Mouse (Mus musculus) left cerebral cortex, postnatal 36 days (tissue): ENCODE measurements at regions not wholly inside any gene's neighbourhood (a gene's known extent, or its start where the extent isn't known, plus 50 kb on each side); places are given as distances from the start of the nearest gene placed in this dataset.

Experiments
- DNase-seq, 2 experiments: peaks; one replicate each; pipeline ENCODE4 v3.0.0; 2021 to 2022; ENCODE audit warnings: low spot score in 2 of 2, mixed read lengths in 1 of 2
- intact Hi-C: fragments of 180-260 bp; cut with DNase I; formaldehyde crosslinking; loops from one replicate; pipeline ENCODE4 v1.15.1; 2025

DNA sequence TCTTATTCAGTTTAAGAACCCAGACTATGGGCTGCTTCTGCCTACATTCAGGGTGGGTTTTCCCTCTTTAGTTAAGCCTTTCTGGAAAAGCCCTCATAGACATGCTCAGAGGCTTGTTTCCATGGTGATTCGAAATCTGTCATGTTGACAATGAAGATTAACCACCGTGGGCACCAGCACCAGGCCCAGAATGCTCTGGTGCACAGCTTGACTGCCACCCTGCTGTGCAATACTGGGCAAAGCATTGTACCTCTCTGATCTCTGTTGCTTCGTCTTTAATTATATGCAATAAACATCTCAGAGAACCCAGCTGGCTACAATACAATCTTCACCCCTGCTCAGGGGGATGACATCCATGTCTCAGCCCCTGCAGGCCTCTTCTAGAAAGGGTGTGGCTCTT lies 96.4 kb downstream of the Chst1 start:
- DNase-seq = no peak
- intact Hi-C loops = loop anchor here (5.0 kb wide), 1 partner anchor 116 kb away; no protein-coding TSS in a partner anchor

DNA sequence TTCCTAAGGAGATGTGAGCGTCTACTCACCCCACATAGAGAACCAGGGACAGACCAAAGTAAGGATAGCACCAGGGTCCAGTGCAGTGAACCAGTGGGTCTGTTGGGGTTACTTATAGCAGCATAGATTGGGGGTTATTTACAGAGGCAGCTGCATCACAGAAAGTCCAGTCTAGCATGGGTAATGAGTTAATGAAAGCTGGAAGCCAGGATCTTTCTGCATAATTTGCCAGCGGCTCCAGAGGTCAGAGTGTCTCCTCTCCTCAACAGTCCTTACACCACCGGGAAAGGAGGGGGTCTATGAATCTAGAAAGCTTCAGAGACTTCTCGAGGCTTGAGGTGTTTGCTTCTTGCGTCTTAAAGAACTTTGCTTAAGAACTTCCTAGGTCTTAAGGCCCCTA lies 98.2 kb downstream of the Chst1 start:
- DNase-seq = no peak
- intact Hi-C loops = loop anchor here (5.0 kb wide), 1 partner anchor 115 kb away; no protein-coding TSS in a partner anchor

DNA sequence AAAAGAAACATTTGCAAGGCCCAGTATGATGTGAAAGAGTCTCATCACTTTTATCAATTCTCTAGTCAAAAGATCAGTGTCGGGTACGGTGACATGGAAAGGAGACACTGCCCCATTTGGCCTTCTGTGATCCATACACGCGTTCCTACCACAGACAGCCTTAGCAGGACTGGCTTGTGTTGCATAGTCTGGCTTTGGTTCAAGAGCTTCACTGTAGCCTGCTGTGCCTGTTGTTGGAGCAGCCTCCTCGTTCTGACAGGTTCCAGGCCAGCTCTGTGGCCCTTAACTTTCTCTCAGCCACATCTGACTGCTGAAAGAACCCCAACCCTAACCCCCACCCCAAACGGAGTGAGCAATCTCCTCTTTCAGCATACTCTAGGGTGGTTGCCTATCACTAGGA lies 99.9 kb downstream of the Chst1 start:
- no peak for DNase-seq
- intact Hi-C loops = loop anchor here (5.0 kb wide), 1 partner anchor 113 kb away; no protein-coding TSS in a partner anchor

DNA sequence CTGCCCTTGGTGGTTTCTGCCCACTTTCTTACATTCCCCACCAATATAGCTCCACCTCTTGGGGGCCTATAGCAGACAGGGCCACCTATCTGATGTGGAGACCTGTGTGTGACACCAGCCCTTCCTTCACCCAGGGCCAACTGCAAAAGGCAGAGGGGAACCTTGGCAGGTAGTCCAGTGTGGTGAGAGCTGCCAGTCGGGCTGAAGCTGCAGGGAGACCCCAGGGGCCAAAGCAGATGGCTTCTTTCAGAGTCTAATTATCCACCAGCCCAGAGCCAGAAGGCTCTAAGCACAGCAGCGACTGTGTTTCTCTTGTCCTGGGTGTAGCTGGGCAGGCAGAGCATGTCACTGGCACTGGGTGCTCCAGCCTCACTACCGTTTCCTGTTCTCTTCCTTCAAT lies 104.5 kb downstream of the Chst1 start:
- intact Hi-C loops = no loop called here
- peak in 1 of 2 experiments; percentile 2 for DNase-seq

DNA sequence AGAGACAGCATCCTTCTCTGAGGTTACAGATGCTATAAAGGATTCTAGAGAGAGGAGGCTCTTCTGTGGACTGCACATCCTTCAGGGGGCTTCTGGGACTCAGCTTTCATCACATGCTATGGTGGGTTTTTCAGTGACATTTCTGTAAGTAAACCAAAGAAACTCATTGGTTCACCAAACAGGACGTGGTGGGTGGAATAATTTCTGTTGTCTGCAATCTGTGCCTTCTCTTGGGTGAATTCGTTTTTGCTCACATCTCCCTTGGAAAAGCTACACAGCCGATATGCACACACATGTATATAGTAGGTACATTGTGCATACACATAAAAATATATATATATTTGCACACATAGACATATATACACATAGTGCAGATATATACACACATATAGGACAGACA lies 110.2 kb downstream of the Chst1 start:
- no peak for DNase-seq
- intact Hi-C loops = no loop called here

DNA sequence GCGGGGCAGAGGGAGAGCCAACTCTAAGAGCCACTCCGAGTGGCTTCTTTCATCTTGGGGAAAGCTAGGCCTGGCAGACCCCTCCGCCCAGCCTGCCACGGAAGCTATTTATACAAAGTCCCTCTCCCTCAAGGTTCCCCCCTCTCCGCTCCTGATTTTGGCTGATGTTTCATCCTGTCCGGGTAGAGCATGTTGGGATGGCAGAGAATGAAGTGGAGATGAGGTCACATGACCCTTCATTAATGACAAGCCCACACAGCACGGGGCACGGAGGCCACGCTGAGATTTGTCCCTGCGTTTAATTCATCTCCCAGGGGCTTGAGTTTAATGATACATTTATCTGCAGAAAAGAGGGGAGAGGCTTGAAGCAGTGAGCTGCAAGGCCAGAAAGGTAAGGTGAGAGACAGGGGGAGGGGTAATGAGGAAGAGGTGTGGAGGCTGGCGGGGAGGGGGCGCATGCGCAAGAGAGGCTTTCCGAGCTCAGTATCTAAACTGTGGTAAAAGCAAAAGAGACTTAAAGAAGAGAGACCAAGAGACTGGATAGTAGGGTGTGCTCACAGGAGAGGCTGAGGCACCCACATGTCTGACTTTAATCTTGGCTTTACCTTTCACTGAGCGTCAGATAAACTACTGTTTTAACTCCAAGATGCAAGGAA lies 111.7 kb downstream of the Chst1 start:
- intact Hi-C loops = no loop called here
- no peak for DNase-seq

DNA sequence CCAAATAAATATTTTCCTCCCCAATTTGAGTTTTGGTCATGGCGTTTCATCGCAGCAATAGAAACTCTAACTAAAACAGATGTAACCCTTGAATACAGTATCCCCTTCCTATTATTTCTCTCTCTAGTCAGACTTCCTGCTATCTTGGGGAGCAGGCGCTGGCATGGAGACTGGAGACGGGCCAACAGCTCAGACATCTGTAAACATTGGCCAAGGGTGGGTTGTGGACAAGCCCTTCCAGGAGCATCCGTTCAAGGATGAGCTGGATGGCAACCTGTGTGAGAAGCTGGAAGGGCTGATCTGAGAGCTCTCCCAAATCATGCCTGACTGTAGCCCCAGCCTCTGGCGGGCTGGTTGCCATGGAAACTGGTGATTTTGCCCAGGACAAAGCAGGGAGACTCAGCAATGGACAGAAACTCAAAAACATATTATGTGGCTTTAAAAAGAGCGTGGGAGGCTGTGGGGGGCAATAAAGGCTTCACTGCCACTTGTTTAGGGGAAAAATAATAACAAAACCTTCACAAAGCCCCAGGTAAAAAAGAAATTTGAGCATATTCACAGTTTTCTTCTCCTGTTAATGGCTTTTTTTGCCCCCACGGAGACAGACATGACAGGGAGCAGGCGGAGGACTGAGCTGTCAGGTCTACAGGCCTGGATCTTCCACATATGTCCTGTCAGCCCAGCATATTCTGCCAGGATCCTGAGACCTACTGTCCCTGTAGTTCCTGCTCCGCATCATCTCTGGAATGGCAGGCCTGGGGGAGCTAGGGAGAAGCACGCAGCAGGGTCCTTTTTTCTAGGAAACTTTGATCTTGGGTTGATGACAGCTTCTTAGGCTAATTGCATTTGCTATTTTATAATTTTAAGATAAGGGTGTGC lies 113.0 kb downstream of the Chst1 start:
- peak in 1 of 2 experiments; percentile 43 for DNase-seq
- intact Hi-C loops = no loop called here

DNA sequence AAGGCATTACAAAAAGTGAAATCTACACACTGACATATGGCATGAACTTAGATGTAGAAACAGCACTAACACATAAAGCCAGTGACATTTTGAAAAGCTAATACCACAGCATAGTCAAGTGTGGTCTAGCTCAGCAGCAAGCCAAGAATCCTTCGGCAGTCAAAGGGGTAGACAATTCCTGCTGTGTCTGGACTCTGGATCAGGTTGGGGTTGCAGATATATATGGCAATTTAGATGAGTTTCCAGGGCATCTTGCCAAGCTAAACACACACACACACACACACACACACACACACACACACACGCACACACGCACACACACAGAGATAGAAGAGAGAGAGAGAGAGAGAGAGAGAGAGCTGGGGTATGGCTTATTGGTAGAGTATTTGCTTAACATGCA lies 118.2 kb downstream of the Chst1 start:
- intact Hi-C loops = no loop called here
- DNase-seq = no peak

DNA sequence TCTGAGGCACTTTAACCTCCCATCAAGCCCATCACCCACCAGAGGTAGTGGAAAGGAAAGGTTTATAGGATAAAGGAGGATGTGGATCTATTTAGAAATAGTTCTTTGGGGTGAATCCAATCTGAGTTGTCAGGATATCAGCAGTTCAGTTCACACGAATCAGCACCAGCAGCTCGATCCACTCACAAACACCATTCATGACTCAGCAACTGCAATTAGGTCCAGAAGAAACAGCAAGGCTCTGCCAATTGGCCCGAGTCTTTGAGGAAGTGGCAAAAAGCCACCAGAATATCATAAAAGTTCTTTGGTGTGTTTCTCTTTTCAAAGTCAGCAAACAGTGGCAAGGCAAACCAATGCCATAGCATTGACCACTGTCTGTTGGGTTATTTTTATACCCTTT lies 122.4 kb downstream of the Chst1 start:
- intact Hi-C loops = no loop called here
- no peak for DNase-seq

DNA sequence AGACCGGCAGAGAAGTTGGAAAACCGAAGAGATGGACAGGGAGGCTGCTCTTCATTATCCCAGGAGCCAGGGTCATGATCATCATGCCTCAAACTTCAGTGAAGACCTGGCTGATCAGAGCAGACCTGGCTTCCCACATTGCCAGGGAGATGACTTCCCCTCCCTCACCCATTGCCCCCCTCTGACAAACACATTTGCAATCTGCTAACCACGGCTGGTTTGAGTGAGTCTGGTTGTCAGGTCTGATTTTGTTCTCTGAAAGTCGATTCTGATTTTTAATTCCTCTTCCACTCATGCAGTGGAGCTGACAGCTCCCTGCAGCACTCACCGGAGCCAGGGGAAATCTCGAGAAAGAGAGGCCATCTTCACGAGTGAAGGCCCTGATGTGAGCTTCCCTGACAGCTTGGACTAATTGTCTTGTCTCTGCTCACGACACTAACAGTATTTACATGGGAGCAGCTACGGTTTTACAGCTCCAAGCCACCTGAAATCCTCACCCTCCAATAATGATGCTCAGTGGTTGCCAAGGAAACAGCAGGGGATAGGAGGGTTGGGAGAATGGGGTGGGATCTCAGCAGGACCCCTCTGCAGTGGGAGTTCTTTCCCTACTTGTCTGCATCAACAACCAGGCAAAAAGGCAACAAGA lies 124.2 kb downstream of the Chst1 start:
- DNase-seq = no peak
- intact Hi-C loops = no loop called here

DNA sequence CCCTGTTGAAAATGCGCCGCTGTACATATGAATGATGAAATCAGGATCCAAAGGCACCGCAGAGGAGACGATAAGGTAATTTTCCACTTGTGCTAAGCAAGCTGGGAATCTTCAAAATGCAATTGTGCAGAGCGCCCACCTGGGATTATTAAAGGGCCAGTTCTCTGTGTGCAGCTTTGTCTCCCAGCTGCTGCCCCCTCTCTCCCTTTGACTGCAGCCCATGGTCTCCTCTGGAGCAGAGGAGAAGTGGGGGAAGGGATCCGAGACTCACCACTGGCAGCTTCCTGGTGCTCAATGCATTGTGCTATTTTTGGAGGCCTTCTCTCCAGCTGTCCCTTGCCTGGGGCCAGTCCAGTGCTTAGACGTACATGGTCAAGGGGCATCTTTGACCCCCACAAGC lies 127.1 kb downstream of the Chst1 start:
- intact Hi-C loops = no loop called here

DNA sequence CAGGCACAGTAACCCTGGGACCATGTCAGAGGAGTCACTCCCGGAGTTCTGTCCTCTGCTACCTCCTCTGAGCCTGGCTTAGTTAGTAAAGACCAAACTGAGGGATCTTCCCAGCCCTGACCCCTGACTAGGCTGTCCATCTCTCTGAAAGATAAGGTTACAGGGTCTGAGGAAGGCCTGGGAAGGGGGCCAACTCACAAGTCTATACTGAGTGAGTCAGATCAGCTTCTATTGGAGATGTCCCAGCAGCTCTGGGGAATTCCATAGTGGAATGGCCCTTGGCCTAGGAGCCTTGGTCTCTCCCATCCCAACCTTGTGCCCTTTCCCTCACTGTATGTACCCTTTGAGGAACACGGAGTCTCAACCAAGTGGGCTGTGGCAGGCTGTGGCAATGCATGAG lies 127.7 kb downstream of the Chst1 start:
- DNase-seq = no peak
- intact Hi-C loops = no loop called here

More for the DNA sequence above, 127.1 kb downstream of the Chst1 start:
- no peak for DNase-seq

DNA sequence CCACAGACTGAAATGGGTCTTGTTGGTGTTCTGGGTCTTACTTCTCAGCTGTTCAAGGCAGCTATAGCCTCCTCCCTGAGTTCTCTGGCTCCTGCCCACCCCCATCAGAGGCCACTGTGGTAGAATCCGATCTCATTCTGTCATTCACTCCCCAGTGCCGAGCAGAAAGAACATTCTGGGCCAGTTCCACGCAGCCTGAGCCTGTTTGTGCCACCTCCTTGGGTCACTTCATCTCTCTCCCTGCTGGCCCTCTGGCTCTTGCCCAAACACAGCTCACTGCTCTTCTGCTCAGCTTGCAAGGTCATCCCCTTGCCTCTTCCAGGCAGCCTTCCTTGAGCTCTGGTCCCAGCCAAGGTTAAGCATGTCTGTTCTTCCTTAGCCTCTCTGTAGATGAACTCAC lies 128.9 kb downstream of the Chst1 start:
- DNase-seq = no peak
- intact Hi-C loops = no loop called here

DNA sequence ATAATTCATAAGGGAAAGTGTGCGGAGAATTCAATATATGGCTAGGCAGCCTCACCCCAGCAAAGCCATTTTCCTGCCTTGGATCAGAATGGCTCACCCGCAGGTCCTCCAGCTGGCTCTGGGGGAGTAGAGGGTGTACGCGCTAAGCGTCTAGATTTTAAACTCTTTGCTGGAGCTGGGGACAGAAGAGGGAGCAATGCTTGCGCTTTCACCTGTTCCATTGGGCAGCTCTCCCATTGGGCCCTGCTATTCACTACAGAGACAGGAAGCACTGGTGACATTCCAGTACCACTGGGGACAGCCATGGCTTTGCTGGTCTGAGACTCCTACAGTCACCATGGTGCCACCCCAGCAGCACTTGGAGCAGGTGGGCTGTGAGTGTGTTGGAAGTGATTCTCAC lies 130.9 kb downstream of the Chst1 start:
- intact Hi-C loops = no loop called here
- DNase-seq = peak in 1 of 2 experiments; percentile 20

DNA sequence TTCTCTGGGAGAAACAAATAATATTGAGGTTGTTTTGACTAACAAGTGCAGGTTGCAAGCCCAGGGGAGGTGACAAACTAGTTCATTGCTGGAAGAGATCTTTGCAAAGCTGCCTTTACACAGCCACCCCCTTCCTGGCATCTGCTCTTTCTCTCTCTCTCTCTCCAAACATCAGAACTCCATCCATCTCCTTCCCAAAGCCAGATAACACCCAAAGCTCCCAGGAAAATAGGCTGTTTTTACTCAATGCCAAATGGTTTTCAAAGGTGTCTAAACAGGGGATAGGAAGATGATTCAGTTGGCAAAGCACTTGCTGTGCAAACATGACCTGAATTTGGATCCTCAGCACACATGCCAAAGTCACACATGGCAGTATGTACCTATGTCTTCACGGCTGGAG lies 133.9 kb downstream of the Chst1 start:
- peak in 1 of 2 experiments; percentile 32 for DNase-seq
- intact Hi-C loops = no loop called here

DNA sequence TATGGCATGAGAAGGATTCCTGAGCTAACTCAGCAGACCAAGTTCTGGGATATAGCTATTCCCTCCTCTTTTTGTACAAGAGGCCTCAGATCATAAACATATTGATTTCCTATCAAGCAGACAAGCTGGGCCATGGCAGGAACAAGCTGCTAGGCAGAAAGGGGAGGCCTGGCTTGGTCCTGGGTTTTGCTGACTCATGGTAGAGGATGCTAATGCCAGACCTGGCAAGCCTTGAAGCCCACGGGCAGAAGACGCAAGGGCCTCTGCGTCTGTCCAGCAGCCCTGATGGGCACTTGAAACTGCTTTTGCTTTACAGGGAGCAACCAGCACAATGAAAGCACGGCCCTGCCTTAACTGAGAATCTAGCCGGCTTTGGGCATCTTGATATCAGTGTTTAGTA lies 136.3 kb downstream of the Chst1 start:
- intact Hi-C loops = no loop called here
- no peak for DNase-seq

DNA sequence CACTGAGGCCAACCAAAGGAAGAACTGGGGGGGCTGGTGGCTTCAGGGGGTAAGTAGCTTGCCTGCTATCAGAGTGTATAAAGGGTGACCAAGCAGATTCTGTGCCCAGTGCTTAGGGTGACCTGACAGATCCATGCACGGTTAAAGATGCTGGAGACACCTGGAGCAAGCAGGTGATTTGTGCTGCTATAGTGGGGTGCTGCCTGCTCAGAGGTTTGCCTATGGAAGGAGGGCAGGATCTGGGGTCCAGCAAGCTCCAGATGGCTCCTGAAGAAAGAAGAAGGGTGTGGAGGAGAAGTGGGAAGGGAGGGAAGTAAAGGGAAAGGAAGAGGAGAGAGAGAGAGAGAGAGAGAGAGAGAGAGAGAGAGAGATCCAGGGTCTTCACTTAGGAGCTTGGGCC lies 137.8 kb downstream of the Chst1 start:
- intact Hi-C loops = no loop called here
- DNase-seq = no peak

DNA sequence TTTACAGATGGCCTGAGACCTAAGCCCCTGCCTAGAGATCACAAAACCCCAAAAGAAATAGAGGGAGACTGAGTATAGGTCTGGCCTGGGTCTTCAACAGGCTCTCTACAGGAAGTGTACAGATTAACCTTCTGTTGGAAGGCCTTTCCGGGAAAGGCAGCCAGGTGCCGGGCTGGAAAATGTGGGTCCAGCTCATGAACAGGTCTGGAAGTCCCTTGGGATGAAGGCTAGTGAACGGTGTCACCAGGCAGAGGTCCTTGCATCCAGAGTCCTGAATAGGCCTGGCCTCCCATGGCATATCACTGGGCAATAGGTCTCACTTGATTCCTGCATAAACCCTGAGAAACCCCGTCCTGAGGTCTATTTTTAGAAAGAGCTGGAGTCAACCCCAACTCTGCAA lies 140.1 kb downstream of the Chst1 start:
- DNase-seq = no peak
- intact Hi-C loops = no loop called here

DNA sequence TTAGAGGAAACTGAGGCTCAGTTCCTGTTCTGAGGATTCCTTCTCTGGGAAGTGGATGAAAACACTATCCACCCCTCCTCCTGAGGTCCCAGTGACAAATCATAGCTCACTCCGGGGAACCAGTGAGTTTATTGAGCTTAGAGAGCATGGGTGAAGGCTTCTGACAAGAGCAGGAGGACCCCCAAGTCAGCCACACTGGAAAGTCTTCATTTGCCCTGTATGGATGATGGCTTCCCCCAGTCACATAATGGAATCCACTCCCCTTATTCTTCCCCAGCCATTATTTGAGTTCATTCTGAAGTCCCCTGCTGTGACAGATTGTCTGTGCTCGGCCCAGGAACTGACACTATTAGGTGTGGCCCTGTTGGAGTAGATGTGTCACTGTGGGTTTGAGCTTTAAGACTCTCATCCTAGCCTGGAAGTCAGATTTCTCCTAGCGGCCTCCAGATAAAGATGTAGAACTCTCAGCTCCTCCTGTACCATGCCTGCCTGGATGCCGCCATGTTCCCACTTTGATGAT lies 141.3 kb downstream of the Chst1 start:
- intact Hi-C loops = no loop called here
- DNase-seq = peak in 1 of 2 experiments; percentile 1

DNA sequence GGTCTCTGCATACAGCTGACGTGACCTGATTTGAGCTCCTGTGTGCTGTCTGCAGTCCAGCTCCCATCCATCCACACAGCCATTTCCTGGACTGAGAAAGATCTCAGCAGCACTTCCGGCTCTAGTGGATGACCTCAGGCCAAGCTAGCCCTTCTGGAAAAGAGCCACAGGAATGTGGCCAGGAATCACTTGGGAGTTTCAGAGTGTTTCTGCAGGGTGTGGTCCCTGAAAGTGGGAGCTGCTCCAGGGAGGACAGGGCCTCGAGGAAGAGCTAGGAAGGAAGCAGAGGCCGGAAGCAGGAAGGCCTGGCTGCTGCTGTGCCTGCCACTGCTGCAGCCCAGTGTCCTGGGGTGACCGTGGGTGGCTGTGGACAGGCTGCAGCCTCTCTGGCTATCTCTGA lies 142.5 kb downstream of the Chst1 start:
- no peak for DNase-seq
- intact Hi-C loops = no loop called here
